13 mouse cellular contexts compared by ENCODE assay signal in the genomic region with DNA sequence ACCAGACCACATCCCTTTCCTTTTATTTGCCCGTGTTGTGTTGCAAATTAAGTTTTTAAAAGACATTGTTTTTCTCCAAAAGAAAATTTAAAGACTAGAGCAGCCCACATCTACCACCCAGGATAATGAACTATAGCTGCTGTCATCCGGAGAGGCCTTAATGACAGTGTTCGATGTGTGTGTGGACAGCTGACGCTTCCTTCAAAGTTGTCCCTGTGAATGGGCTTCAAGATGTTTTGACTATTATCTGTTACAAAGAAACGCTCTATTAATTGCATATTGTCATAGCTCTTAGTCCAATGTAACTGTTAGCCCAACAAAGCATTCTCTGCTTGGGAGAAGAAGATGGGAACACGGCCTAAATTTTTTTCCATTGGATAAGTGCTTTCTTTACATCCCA.
"Had no signal": no experiment of that assay in that cellular context is flagged by ENCODE, and none has a peak within 500 bp of the region (broad histone marks: within the 10 kb centered on the region; RNA-seq: fewer than 3 reads in every experiment).

No protein-coding gene starts in this region.

- H3K9ac ChIP-seq: liver, embryonic 13.5 days; stomach, embryonic 15.5 days had no signal

- H3K27ac ChIP-seq: layer of hippocampus, adult 2 months; liver, embryonic 13.5 days; stomach, embryonic 15.5 days had no signal

- H3K4me1 ChIP-seq: stomach, embryonic 15.5 days had no signal

- H3K27me3 ChIP-seq: liver, embryonic 13.5 days; stomach, embryonic 15.5 days had no signal

- H3K4me3 ChIP-seq: layer of hippocampus, adult 2 months; liver, embryonic 13.5 days; stomach, embryonic 15.5 days had no signal

- H3K9me3 ChIP-seq: liver, embryonic 13.5 days; stomach, embryonic 15.5 days had no signal

- H3K36me3 ChIP-seq: liver, embryonic 13.5 days; stomach, embryonic 15.5 days had no signal

- H3K4me2 ChIP-seq: liver, embryonic 13.5 days; midbrain, embryonic 11.5 days; stomach, embryonic 15.5 days had no signal

- DNase-seq: kidney, adult 9 months; kidney, postnatal 14 days; layer of hippocampus, adult 9-11 months; liver, embryonic 13.5 days; lung, adult 2 months; lung, postnatal 14 days; lung, postnatal 4 days; midbrain, embryonic 14.5 days; right cerebral cortex, postnatal 4 days; thymus, postnatal 25 days had no signal
